Mouse (Mus musculus): ENCODE data around the gene Trpm3.

Trpm3 gene

GRCm38 (mm10) chr19:22920949-22921348 is 782.1 kb downstream of the Trpm3 start:
- DNase-seq (ENCODE audit: low read depth, low spot score): no peak

- DNase-seq (ENCODE audit: low read depth, low spot score): no peak
These were observed 784.2 kb downstream of the Trpm3 start for GRCm38 (mm10) chr19:22922871-22923670.

- DNase-seq (ENCODE audit: low read depth, low spot score): no peak
These were observed 786.4 kb downstream of the Trpm3 start for GRCm38 (mm10) chr19:22925284-22925683.

- peak; percentile 68 for DNase-seq (ENCODE audit: low read depth, low spot score)
These were observed 787.9 kb downstream of the Trpm3 start for GRCm38 (mm10) chr19:22926753-22927152.

GRCm38 (mm10) chr19:22928366-22928765 is 789.5 kb downstream of the Trpm3 start:
- no peak for DNase-seq (ENCODE audit: low read depth, low spot score)

- DNase-seq (ENCODE audit: low read depth, low spot score): no peak
These were observed 790.9 kb downstream of the Trpm3 start for GRCm38 (mm10) chr19:22929768-22930167.

GRCm38 (mm10) chr19:22930368-22930834 is 791.6 kb downstream of the Trpm3 start:
- DNase-seq (ENCODE audit: low read depth, low spot score): peak; percentile 52

- DNase-seq (ENCODE audit: low read depth, low spot score): no peak
These were observed 792.2 kb downstream of the Trpm3 start for GRCm38 (mm10) chr19:22931006-22931405.

- DNase-seq (ENCODE audit: low read depth, low spot score): no peak
These were observed 796.2 kb downstream of the Trpm3 start for GRCm38 (mm10) chr19:22935067-22935466.

- no peak for DNase-seq (ENCODE audit: low read depth, low spot score)
These were observed 800.2 kb downstream of the Trpm3 start for GRCm38 (mm10) chr19:22938848-22939724.

GRCm38 (mm10) chr19:22939836-22940235 is 801.0 kb downstream of the Trpm3 start:
- no peak for DNase-seq (ENCODE audit: low read depth, low spot score)

GRCm38 (mm10) chr19:22940487-22940886 is 801.6 kb downstream of the Trpm3 start:
- DNase-seq (ENCODE audit: low read depth, low spot score): peak; percentile 83

- no peak for DNase-seq (ENCODE audit: low read depth, low spot score)
These were observed 802.1 kb downstream of the Trpm3 start for GRCm38 (mm10) chr19:22940956-22941355.

- no peak for DNase-seq (ENCODE audit: low read depth, low spot score)
These were observed 813.6 kb downstream of the Trpm3 start for GRCm38 (mm10) chr19:22952480-22952879.

GRCm38 (mm10) chr19:22953191-22953590 is 814.3 kb downstream of the Trpm3 start:
- no peak for DNase-seq (ENCODE audit: low read depth, low spot score)

GRCm38 (mm10) chr19:22958414-22958813 is 819.6 kb downstream of the Trpm3 start:
- no peak for DNase-seq (ENCODE audit: low read depth, low spot score)

- no peak for DNase-seq (ENCODE audit: low read depth, low spot score)
These were observed 821.8 kb downstream of the Trpm3 start for GRCm38 (mm10) chr19:22960450-22961265.

- no peak for DNase-seq (ENCODE audit: low read depth, low spot score)
These were observed 823.3 kb downstream of the Trpm3 start for GRCm38 (mm10) chr19:22962001-22962708.

- no peak for DNase-seq (ENCODE audit: low read depth, low spot score)
These were observed 823.9 kb downstream of the Trpm3 start for GRCm38 (mm10) chr19:22962731-22963130.

- DNase-seq (ENCODE audit: low read depth, low spot score): no peak
These were observed 825.0 kb downstream of the Trpm3 start for GRCm38 (mm10) chr19:22963726-22964398.

Measured in skeletal muscle tissue, adult 2 months (tissue).